Mouse (Mus musculus): ENCODE measurements at regions not wholly inside any gene's neighbourhood (a gene's known extent, or its start where the extent isn't known, plus 50 kb on each side); places are given as distances from the start of the nearest gene placed in this dataset.
"Not testable (repeated sequence)": the region's sequence is repeated elsewhere in the genome, so short reads cannot be mapped to it uniquely, and the experiment has no call there.

- not testable (repeated sequence) for DNase-seq (ENCODE audit: low spot score in 2 of 2)
These were observed 464.8 kb downstream of the Adam6a start for GRCm38 (mm10) chr12:114008491-114008890.

GRCm38 (mm10) chr12:114009391-114009790 lies 465.7 kb downstream of the Adam6a start:
- no peak for DNase-seq (ENCODE audit: low spot score in 2 of 2)

- not testable (repeated sequence) for DNase-seq (ENCODE audit: low spot score in 2 of 2)
These were observed 469.2 kb downstream of the Adam6a start for GRCm38 (mm10) chr12:114012860-114013259.

- DNase-seq (ENCODE audit: low spot score in 2 of 2), result not testable (repeated sequence)
These were observed 493.3 kb downstream of the Adam6a start for GRCm38 (mm10) chr12:114037011-114037410.

- not testable (repeated sequence) for DNase-seq (ENCODE audit: low spot score in 2 of 2)
These were observed 504.3 kb downstream of the Adam6a start for GRCm38 (mm10) chr12:114047991-114048390.

- DNase-seq (ENCODE audit: low spot score in 2 of 2), result no peak
These were observed 509.6 kb downstream of the Adam6a start for GRCm38 (mm10) chr12:114053341-114053740.

GRCm38 (mm10) chr12:114059615-114060014 lies 515.9 kb downstream of the Adam6a start:
- DNase-seq (ENCODE audit: low spot score in 2 of 2), result no peak

- DNase-seq (ENCODE audit: low spot score in 2 of 2), result no peak
These were observed 523.5 kb downstream of the Adam6a start for GRCm38 (mm10) chr12:114067166-114067565.

GRCm38 (mm10) chr12:114108731-114109130 lies 565.0 kb downstream of the Adam6a start:
- not testable (repeated sequence) for DNase-seq (ENCODE audit: low spot score in 2 of 2)

GRCm38 (mm10) chr12:114134897-114135296 lies 591.2 kb downstream of the Adam6a start:
- no peak for DNase-seq (ENCODE audit: low spot score in 2 of 2)

GRCm38 (mm10) chr12:114148779-114149178 lies 605.1 kb downstream of the Adam6a start:
- no peak for DNase-seq (ENCODE audit: low spot score in 2 of 2)

GRCm38 (mm10) chr12:114172305-114172704 lies 628.6 kb downstream of the Adam6a start:
- DNase-seq (ENCODE audit: low spot score in 2 of 2), result no peak

GRCm38 (mm10) chr12:114199521-114199920 lies 655.8 kb downstream of the Adam6a start:
- DNase-seq (ENCODE audit: low spot score in 2 of 2), result no peak

GRCm38 (mm10) chr12:114222541-114222940 lies 678.8 kb downstream of the Adam6a start:
- DNase-seq (ENCODE audit: low spot score in 2 of 2), result no peak

All from gastrocnemius, adult 8-10 months (tissue).